Mouse (Mus musculus) heart, embryonic 16.5 days (tissue): ENCODE data around the gene Scgb2b27. TPM values are rescaled to one million over a fixed set of nuclear protein-coding genes. Genes with fewer than 3 reads are reported as not detected.

Source experiments
- polyA plus RNA-seq: library from polyadenylated mRNA; unstranded; fragments of >200 nt; fragmentation: Nextera tagmentation; extraction: Ambion mirVana; gene quantifications from 2 replicates; pipeline ENCODE4 v1.2.1, GENCODE M21; 2015

The Scgb2b27 gene
- polyA plus RNA-seq, 1 experiment from 2014 or later: not detected

Other genes starting within 250 kb of the Scgb2b27 start
- not detected in 2 replicates for gene Scgb2b26, start 68.9 kb downstream of the Scgb2b27 start, polyA plus RNA-seq
- gene Scgb1b27, start 7.5 kb upstream of the Scgb2b27 start, polyA plus RNA-seq: not detected in 2 replicates
- gene Scgb1b30, start 81.5 kb upstream of the Scgb2b27 start, polyA plus RNA-seq: not detected in 2 replicates
- gene Wtip, start 119.3 kb upstream of the Scgb2b27 start, polyA plus RNA-seq: 3.6 and 3.9 TPM in 2 replicates
- 103 and 115 TPM in 2 replicates for gene Uba2, start 155.7 kb upstream of the Scgb2b27 start, polyA plus RNA-seq
- 59.3 and 59.5 TPM in 2 replicates for gene Pdcd2l, start 182.7 kb upstream of the Scgb2b27 start, polyA plus RNA-seq
- gene Gpi1, start 216.4 kb upstream of the Scgb2b27 start, polyA plus RNA-seq: 694 and 810 TPM in 2 replicates
- 0.42 and 0.52 TPM in 2 replicates for gene Gm6096, start 237.1 kb upstream of the Scgb2b27 start, polyA plus RNA-seq